Mouse (Mus musculus): ENCODE measurements around the gene Sectm1b.
A peak's percentile ranks its signal among the peaks of the same experiment; 100 is the strongest.

The Sectm1b gene

DNA sequence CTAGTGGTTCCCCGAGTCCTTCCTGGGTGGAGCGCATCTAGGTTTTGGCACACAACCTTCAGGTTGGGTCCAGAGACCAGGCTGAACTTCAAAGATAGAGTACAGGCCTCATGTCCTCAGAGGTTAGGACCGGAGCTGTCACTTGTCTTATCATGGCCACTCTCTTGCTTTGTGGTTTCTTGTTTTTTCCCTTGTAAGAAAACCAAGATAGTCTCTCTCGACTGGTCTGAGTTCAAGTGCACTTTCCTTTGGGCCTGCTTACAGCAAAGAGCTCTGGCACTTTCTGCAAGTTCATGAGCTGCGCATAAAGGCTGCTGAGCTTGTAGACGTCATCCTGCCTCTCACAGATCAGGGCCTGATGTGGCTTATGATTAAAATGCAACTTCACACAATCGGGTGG lies 36.1 kb downstream of the Sectm1b start:
- no peak for DNase-seq (ENCODE audit: low read depth, low spot score)

DNA sequence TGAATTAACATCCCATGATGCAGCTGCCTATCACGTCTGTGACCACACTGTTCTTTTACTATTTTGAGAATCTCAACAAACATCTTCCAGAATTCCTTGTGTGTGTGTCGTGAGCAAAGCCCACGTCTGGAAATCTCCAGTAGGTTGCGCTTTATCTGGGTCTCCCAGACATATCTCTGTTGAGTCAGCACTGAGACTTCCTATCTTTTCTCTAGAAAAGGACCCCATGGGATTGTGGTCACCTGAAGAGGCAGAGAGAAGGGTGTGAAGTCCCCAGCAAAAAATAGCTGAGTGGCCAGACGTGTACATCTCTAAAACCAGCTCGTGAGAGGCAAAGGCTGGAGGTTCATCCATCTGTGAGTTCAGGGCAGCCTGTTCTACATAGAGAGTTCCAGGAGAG lies 39.2 kb downstream of the Sectm1b start:
- no peak for DNase-seq (ENCODE audit: low read depth, low spot score)

DNA sequence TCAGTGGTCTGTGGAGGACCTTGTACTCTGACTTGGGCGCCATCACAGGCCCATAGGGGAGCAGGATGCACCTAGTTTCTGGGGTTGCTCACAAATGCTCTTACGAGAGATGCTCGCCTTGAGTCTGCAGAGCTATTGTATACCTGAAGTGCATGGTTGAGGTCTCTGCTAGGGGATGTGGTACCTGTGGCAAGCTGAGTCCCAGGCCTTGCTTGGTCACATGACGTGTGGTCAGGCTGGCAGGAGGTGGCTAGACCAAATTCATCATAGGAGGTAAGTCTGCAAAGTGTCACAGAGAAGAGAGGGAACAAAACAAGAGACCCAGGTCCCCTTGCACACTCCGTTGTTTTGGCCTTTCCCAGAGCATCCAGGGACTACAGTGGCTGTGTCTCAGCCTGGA lies 43.9 kb downstream of the Sectm1b start:
- DNase-seq (ENCODE audit: low read depth, low spot score), result no peak

DNA sequence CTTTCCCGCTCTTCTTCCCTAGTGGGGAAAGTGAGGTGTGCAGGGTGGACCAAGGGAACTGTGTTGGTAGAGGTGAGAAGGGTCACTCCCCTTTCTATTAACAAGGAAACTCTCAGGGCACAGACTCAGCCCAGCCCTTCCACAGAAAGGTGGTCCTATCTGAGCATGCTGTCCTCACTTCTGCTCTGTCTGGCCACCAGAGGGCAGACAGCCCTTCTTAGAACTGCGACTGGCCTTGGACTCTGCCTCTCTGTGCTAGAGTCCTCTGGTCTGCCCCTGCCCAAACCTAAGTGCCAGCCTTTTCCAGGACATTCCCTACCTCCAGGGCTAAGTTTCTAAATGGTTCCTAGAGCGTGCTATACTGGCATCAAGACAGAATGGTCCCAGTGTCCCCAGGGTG lies 45.7 kb downstream of the Sectm1b start:
- peak; percentile 46 for DNase-seq (ENCODE audit: low read depth, low spot score)

DNA sequence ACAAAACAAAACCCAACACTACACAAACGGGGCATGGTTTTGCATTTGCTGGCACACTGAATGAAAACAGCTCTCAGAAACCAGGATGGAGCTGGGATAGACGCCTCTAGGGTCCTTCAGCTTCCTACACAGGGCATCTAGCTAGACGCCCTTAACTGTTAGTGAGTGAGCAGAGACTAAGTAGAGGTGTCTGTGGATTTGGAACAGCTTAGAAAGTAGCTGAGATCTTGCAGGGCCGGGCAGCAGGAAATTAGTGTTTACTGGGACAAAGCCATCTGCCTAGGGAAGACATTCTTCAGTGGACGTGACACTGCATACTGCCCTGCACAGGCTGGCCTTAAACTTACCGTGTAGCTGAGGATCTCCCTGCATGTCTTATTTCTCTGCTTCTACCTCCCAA lies 47.9 kb downstream of the Sectm1b start:
- no peak for DNase-seq (ENCODE audit: low read depth, low spot score)

DNA sequence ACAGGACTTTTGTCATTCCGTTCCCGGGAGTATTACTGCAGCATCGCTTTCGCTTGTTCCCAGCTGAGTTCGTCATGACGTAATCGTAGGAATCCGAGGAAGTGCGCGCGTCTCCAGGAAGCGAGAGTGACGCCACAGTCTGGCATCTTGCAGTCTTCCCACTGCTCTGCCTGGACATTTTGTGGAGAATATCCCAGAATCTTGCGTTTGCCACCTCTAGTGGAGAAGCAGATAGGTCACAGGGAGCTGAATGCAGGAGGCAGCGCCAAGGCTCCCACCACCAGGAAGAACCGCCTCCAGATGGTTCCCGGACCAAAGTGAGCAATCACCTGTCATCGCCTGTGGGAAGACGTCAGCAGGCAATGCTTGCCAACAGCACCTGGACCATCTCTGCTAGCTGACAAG lies 48.5 kb downstream of the Sectm1b start:
- DNase-seq (ENCODE audit: low read depth, low spot score), result peak; percentile 11

DNA sequence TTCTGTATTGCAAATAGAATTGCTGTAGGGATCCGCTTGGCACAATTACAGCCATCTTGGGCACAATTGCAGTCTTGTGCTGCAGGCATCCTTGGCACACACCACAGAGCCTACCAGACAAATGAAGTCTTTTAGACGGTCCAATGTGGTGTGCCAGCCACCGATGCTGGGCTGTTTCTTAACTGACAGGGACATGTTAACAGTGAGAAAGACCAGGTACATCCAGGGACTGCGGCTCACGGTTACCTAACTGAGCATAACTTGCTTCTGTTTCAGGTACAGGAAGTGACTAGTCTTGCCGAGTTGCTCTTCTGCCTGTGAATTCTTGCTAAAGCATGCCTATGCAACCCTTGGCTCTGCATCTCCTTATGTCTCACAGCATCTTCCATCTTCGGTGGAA lies 49.7 kb downstream of the Sectm1b start:
- no peak for DNase-seq (ENCODE audit: low read depth, low spot score)

DNA sequence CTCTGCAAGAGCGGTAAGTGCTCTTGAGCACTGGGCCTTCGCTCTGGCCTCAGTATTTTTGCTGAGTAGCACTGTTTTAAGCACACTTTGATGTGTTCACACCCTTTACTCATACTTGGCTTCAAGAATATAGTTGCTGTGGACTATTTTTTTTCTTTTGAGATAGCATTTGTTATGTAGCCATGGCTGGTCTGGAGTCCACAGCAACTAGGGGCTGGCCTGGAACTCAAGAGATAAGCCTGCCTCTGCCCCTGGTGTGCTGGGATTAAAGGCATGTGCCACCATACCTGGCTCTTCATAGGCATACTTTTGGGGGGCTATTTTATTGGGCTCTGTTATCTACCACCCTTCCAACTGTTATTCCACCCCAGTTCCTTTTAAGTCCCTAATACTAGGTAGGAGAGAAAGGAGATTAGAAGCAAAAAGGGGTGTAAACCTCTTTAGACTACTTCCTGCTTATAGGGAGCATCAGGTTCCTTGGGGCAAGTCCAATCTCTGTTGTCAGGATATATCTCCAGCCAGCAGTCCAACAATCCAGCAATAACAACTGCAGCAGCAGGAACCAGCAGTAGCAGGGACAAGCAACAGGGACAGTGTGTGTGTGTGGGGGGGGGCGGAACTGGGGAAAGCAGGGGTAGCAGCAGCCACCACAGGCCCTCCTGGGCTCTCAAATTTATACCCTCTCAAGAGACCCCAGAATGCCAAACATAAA lies 53.2 kb downstream of the Sectm1b start:
- DNase-seq (ENCODE audit: low read depth, low spot score), result no peak

DNA sequence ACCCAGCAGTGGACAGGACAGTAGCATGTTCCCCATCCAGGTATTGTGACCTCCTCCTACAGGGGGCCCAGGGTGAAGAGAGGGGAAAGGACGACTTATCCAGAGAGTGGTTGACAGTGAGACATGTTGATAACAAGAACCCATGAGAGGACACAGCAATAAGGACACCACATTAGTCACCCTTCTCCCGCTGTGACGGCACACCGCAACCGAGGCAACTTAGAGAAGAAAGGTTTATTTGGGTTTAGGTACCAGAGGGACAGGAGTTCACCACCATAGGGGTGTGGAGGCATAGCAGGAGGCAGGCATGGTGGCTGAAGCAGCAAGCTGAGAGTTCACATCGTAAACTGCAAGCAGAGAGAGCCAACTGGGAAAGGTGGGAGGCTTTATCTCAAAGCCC lies 57.2 kb downstream of the Sectm1b start:
- no peak for DNase-seq (ENCODE audit: low read depth, low spot score)

DNA sequence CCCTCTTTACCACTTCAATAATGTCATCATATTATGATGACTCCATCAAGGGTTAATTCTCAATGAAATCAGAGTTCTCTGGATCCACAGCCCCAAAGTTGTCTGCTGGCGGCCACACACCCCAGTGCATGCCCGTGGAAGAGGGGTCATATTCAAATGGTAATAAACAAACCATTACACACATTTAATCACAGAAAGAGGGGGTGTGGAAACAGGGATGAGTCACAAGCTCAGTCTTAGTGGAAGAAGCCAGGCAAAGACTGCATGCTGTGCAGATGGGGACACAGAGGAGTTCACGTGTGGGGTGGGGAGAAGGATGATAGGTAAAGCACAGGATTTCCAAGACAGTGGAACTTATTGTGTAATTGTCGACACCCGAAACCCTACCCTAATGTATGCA lies 59.1 kb downstream of the Sectm1b start:
- DNase-seq (ENCODE audit: low read depth, low spot score), result no peak

Measured in embryo, embryonic 11.5 days (tissue).